Mouse (Mus musculus) hindbrain, embryonic 11.5 days (tissue): Measurements from ENCODE around the gene Ccr9. TPM values are rescaled to one million over a fixed set of nuclear protein-coding genes. Genes with fewer than 3 reads are reported as not detected.
"Not testable (repeated sequence)": the region's sequence is repeated elsewhere in the genome, so short reads cannot be mapped to it uniquely, and the experiment has no call there.

Source experiments
- ATAC-seq: fragments of 200-750 bp; cut with Nextera tagmentation; 2 replicates; pipeline ENCODE4 v1.8.0; 2017; ENCODE audit warnings: mild to moderate bottlenecking, moderate TSS enrichment, moderate library complexity; ENCODE audit not compliant: low FRiP score
- DNase-seq: peaks from one replicate; pipeline ENCODE4 v3.0.0-alpha.2; 2015; ENCODE audit warnings: low spot score
- H3K27ac ChIP-seq: fragments of 300-500 bp; sonication (generic); 2 replicates; pipeline ENCODE4 v1.5.1; 2014; ENCODE audit warnings: mild to moderate bottlenecking, low read depth, low read length
- H3K27me3 ChIP-seq: fragments of 300-500 bp; sonication (generic); 2 replicates; pipeline ENCODE4 v1.6.1; 2014; ENCODE audit warnings: mild to moderate bottlenecking, low read length, moderate library complexity, mixed read lengths; ENCODE audit not compliant: control insufficient read depth, insufficient read depth
- H3K36me3 ChIP-seq: fragments of 300-500 bp; sonication (generic); 2 replicates; pipeline ENCODE4 v1.6.1; 2014; ENCODE audit warnings: mild to moderate bottlenecking, low read length, moderate library complexity, mixed read lengths; ENCODE audit not compliant: control insufficient read depth, insufficient read depth
- H3K4me1 ChIP-seq: fragments of 300-500 bp; sonication (generic); replicated peaks from 2 replicates; pipeline ENCODE4 v1.6.1; 2014; ENCODE audit warnings: low read length, mixed read lengths; ENCODE audit not compliant: control insufficient read depth, insufficient read depth
- H3K4me2 ChIP-seq: fragments of 300-500 bp; sonication (generic); replicated peaks from 2 replicates; pipeline ENCODE4 v1.6.1; 2014; ENCODE audit warnings: mild to moderate bottlenecking, low read depth, low read length
- H3K4me3 ChIP-seq: fragments of 300-500 bp; sonication (generic); 2 replicates; pipeline ENCODE4 v1.5.1; 2014; ENCODE audit warnings: low read depth, low read length
- H3K9ac ChIP-seq: fragments of 300-500 bp; sonication (generic); 2 replicates; pipeline ENCODE4 v1.6.1; 2014; ENCODE audit warnings: low read depth, low read length
- H3K9me3 ChIP-seq: fragments of 300-500 bp; sonication (generic); 2 replicates; pipeline ENCODE4 v1.6.1; 2016; ENCODE audit warnings: low read length; ENCODE audit not compliant: control insufficient read depth
- WGBS: fragments of 180-500 bp; shearing (Covaris S2); extraction: QIAGEN DNeasy Blood & Tissue Kit; methylation state at CpG from one replicate; pipeline ENCODE4 v1.1.7; 2014; 5-methylcytosine and 5-hydroxymethylcytosine counted together
- polyA plus RNA-seq: library from polyadenylated mRNA; unstranded; fragments of >200 nt; fragmentation: Nextera tagmentation; extraction: Ambion mirVana; gene quantifications from 2 replicates; pipeline ENCODE4 v1.2.1, GENCODE M21; 2014

Ccr9 gene
- polyA plus RNA-seq, 1 experiment from 2014 or later: 0.09 TPM

GRCm38 (mm10) chr9:123760806-123761205 is 82.6 kb downstream of the Ccr9 start:
- DNase-seq: no peak
- H3K36me3 ChIP-seq: no peaks in the 10 kb centered on the region
- WGBS: 88% methylated on average over 3 of the region's 3 CpGs

GRCm38 (mm10) chr9:123762886-123763285 is 84.6 kb downstream of the Ccr9 start:
- no peak for ATAC-seq
- Histone ChIP-seq H3K4me2 (no peak overlapping the region), H3K9me3 (no peaks in the 10 kb centered on the region), H3K27me3 (no peaks in the 10 kb centered on the region), H3K36me3 (no peaks in the 10 kb centered on the region), H3K9ac (no peak overlapping the region), H3K4me1 (no peaks in the 10 kb centered on the region), H3K4me3 (no peak overlapping the region), H3K27ac (no peak overlapping the region)
- WGBS: 94% methylated on average over 4 of the region's 4 CpGs
- DNase-seq: no peak

More at GRCm38 (mm10) chr9:123760806-123761205, 82.6 kb downstream of the Ccr9 start:
- no peaks in the 10 kb centered on the region for H3K27me3 ChIP-seq
- H3K4me3 ChIP-seq: no peak overlapping the region
- H3K4me2 ChIP-seq: no peak overlapping the region
- H3K9me3 ChIP-seq: no peaks in the 10 kb centered on the region
- no peaks in the 10 kb centered on the region for H3K4me1 ChIP-seq
- H3K9ac ChIP-seq: no peak overlapping the region
- no peak for ATAC-seq
- no peak overlapping the region for H3K27ac ChIP-seq

GRCm38 (mm10) chr9:123763771-123764170 is 85.5 kb downstream of the Ccr9 start:
- DNase-seq (no peak), ATAC-seq (no peak)
- 84% methylated on average over 3 of the region's 3 CpGs for WGBS
- Histone ChIP-seq H3K4me3 (no peak overlapping the region), H3K27me3 (no peaks in the 10 kb centered on the region), H3K36me3 (no peaks in the 10 kb centered on the region), H3K27ac (no peak overlapping the region), H3K4me2 (no peak overlapping the region), H3K4me1 (no peaks in the 10 kb centered on the region), H3K9ac (no peak overlapping the region), H3K9me3 (no peaks in the 10 kb centered on the region)

GRCm38 (mm10) chr9:123766996-123767395 is 88.8 kb downstream of the Ccr9 start:
- Histone ChIP-seq H3K36me3 (no peaks in the 10 kb centered on the region), H3K4me1 (no peaks in the 10 kb centered on the region), H3K27ac (no peak overlapping the region), H3K9ac (no peak overlapping the region), H3K27me3 (no peaks in the 10 kb centered on the region), H3K9me3 (no peaks in the 10 kb centered on the region), H3K4me2 (no peak overlapping the region), H3K4me3 (no peak overlapping the region)
- WGBS: 89% methylated on average over 3 of the region's 3 CpGs
- no peak for DNase-seq
- no peak for ATAC-seq

GRCm38 (mm10) chr9:123768443-123768842 is 90.2 kb downstream of the Ccr9 start:
- no peak overlapping the region for H3K27ac ChIP-seq
- H3K9ac ChIP-seq: no peak overlapping the region
- H3K4me2 ChIP-seq: no peak overlapping the region
- no peaks in the 10 kb centered on the region for H3K4me1 ChIP-seq
- H3K4me3 ChIP-seq: no peak overlapping the region
- H3K36me3 ChIP-seq: no peaks in the 10 kb centered on the region
- no peaks in the 10 kb centered on the region for H3K9me3 ChIP-seq
- no peak for ATAC-seq
- 75% methylated on average over 1 of the region's 1 CpGs for whole genome bisulfite sequencing
- H3K27me3 ChIP-seq: no peaks in the 10 kb centered on the region
- DNase-seq: no peak

- 68% methylated on average over 6 of the region's 6 CpGs for WGBS
- Histone ChIP-seq H3K27ac (no peak overlapping the region), H3K4me2 (no peak overlapping the region), H3K36me3 (no peaks in the 10 kb centered on the region), H3K4me1 (no peaks in the 10 kb centered on the region), H3K27me3 (no peaks in the 10 kb centered on the region), H3K9ac (no peak overlapping the region), H3K4me3 (no peak overlapping the region), H3K9me3 (no peaks in the 10 kb centered on the region)
- no peak for DNase-seq
- ATAC-seq: no peak
Measured at GRCm38 (mm10) chr9:123769532-123769931, 91.3 kb downstream of the Ccr9 start.

GRCm38 (mm10) chr9:123773299-123773698 is 95.1 kb downstream of the Ccr9 start:
- DNase-seq: peak; percentile 3
- WGBS: 43% methylated on average over 2 of the region's 2 CpGs
- not testable (repeated sequence) for ATAC-seq, H3K4me2 ChIP-seq, H3K9ac ChIP-seq, H3K36me3 ChIP-seq, H3K27ac ChIP-seq, H3K27me3 ChIP-seq, H3K4me1 ChIP-seq, H3K4me3 ChIP-seq, H3K9me3 ChIP-seq

GRCm38 (mm10) chr9:123788855-123789529 is 110.8 kb downstream of the Ccr9 start:
- H3K9ac ChIP-seq: no peak overlapping the region
- H3K9me3 ChIP-seq: no peaks in the 10 kb centered on the region

GRCm38 (mm10) chr9:123796174-123796573 is 117.9 kb downstream of the Ccr9 start:
- no peak overlapping the region for H3K4me3 ChIP-seq
- H3K9me3 ChIP-seq: no peaks in the 10 kb centered on the region
- H3K27ac ChIP-seq: no peak overlapping the region
- H3K4me2 ChIP-seq: no peak overlapping the region
- 72% methylated on average over 3 of the region's 3 CpGs for WGBS
- H3K36me3 ChIP-seq: peaks cover 5% of the 10 kb centered on the region
- H3K27me3 ChIP-seq: no peaks in the 10 kb centered on the region
- no peaks in the 10 kb centered on the region for H3K4me1 ChIP-seq
- no peak overlapping the region for H3K9ac ChIP-seq
- DNase-seq (peak; percentile 57), ATAC-seq (no peak)

More at GRCm38 (mm10) chr9:123788855-123789529, 110.8 kb downstream of the Ccr9 start:
- Histone ChIP-seq H3K4me3 (no peak overlapping the region), H3K27me3 (no peaks in the 10 kb centered on the region), H3K36me3 (peaks cover 5% of the 10 kb centered on the region), H3K27ac (no peak overlapping the region), H3K4me1 (no peaks in the 10 kb centered on the region), H3K4me2 (no peak overlapping the region)
- ATAC-seq (no peak), DNase-seq (no peak)
- WGBS: 85% methylated on average over 4 of the region's 4 CpGs
